In genomic region chr15:91641631-91642030, GRCm38 (mm10) we compare ENCODE assay signal across 26 mouse cellular contexts. TPM values are rescaled to one million over a fixed set of nuclear protein-coding genes. Genes with fewer than 3 reads are reported as not detected.
DNase-seq lines count a peak whose midpoint lies in the region; ATAC-seq and TF ChIP-seq lines count a peak whose summit lies in the region.
"Had no signal": no experiment of that assay in that cellular context is flagged by ENCODE, and none has a peak within 500 bp of the region (broad histone marks: within the 10 kb centered on the region; RNA-seq: fewer than 3 reads in every experiment).

No protein-coding gene starts in this region.

- TF ChIP-seq POLR2A in bone marrow, adult 2 months (IDR thresholded peaks at IDR 0.05; ENCODE audit: borderline replicate concordance, control insufficient read depth, low read depth, low read length), result no peak

- H3K4me3 ChIP-seq in bone marrow, adult 2 months (replicated peaks; ENCODE audit: control insufficient read depth, low read depth, low read length), result peak overlapping the region; percentile 51
- H3K4me3 ChIP-seq: gastrocnemius, adult 2 months; heart, embryonic 10.5 days; heart, embryonic 13.5 days had no signal

- WGBS in bone marrow, adult 2 months, result 43% methylated on average over 3 of the region's 3 CpGs

- peaks cover 1% of the 10 kb centered on the region; the same call in 1 of the 2 replicates for H3K4me1 ChIP-seq in bone marrow, adult 2 months (ENCODE audit: control insufficient read depth, insufficient read depth, low read length)
- H3K4me1 ChIP-seq: heart, embryonic 10.5 days; heart, embryonic 13.5 days had no signal

- TF ChIP-seq CTCF in bone marrow, adult 2 months (IDR thresholded peaks at IDR 0.05; ENCODE audit: control insufficient read depth, insufficient read depth, low read length), result no peak

- no peak for DNase-seq in Muller cell, postnatal 12 days (ENCODE audit: inconsistent ontology term)
- no peak for DNase-seq in cerebellum, postnatal 14 days
- DNase-seq: adrenal gland, adult 8-10 months; adrenal gland, postnatal 25 days; cerebellum, adult 11 months; cerebellum, adult 2 months; cerebellum, adult 9-11 months; forebrain, postnatal 0 days; gastrocnemius, adult 2 months; gastrocnemius, postnatal 14 days; heart, adult 18-20 months; heart, postnatal 14 days; heart, postnatal 4 days had no signal

- H3K27ac ChIP-seq in bone marrow, adult 2 months (ENCODE audit: control insufficient read depth, insufficient read depth, low read depth, low read length, poor library complexity), result peak overlapping the region; percentile 62; the same call in 1 of the 2 replicates
- H3K27ac ChIP-seq: gastrocnemius, adult 2 months; heart, embryonic 10.5 days; heart, embryonic 13.5 days; hindbrain, embryonic 14.5 days; hindbrain, postnatal 0 days had no signal

- peak; percentile 34 for ATAC-seq in granulocyte monocyte progenitor cell, adult 5-6 weeks (replicated peaks; ENCODE audit: poor library complexity, severe bottlenecking)
- peak; percentile 29 for ATAC-seq in monocyte, adult 5-6 weeks (replicated peaks; ENCODE audit: insufficient number of reproducible peaks, low FRiP score, low TSS enrichment, poor library complexity, severe bottlenecking)
- ATAC-seq in erythroblast, adult 5-6 weeks (replicated peaks; ENCODE audit: low FRiP score, poor library complexity, severe bottlenecking), result no peak
- ATAC-seq: activated CD4-positive, CD25-positive, alpha-beta regulatory T cell, adult 4 months; CD4-positive, CD25-positive, alpha-beta regulatory T cell, adult 4 months; forebrain, embryonic 14.5 days; forebrain, postnatal 0 days; hindbrain, postnatal 0 days; inflammation-experienced regulatory T-cells, adult 6 months had no signal

RNA-seq across cellular contexts. Expression of gene Lrrk2, which starts 31.3 kb away (rescaled TPM):
- polyA plus RNA-seq in bone marrow, adult 2 months (2011; ENCODE audit: insufficient read depth, insufficient read length, low replicate concordance, missing spikeins), result 7.4 and 20.5 TPM in 2 replicates
- 7.2 and 10.9 TPM in 2 replicates for total RNA-seq in granulocyte monocyte progenitor cell, adult 5-6 weeks (2014; fragmentation: Nextera tagmentation)
- 15.6 and 20.8 TPM in 2 replicates for total RNA-seq in granulocyte monocyte progenitor cell, adult 5-6 weeks (2017)
- 79.5 to 92.8 TPM (median 89.4 TPM) in 3 replicates for total RNA-seq in monocyte, adult 5-6 weeks (2017)
- total RNA-seq in erythroblast, adult 5-6 weeks (2015; ENCODE audit: low replicate concordance), result 34.7 and 43.4 TPM in 2 replicates
- 15.5 and 20.1 TPM in 2 replicates for total RNA-seq in erythroblast, adult 5-6 weeks (2017; ENCODE audit: low replicate concordance)
- total RNA-seq: MEL had no signal
